Mouse (Mus musculus) heart, postnatal 0 days (tissue): ENCODE data around the gene Plin4.

ENCODE experiments used
- CTCF ChIP-seq: IDR thresholded peaks from 2 replicates; pipeline ENCODE4 v1.5.1; 2016; ENCODE audit warnings: antibody characterized with exemption, control low read depth, low read depth
- EP300 ChIP-seq: IDR thresholded peaks from 2 replicates; pipeline ENCODE4 v1.6.1; 2016; ENCODE audit warnings: antibody characterized with exemption, low read depth

GRCm38 (mm10) chr17:56107736-56108135 lies 1.9 kb downstream of the Plin4 start:
- no peak for TF ChIP-seq CTCF
- no peak for TF ChIP-seq EP300
